Mouse (Mus musculus): Measurements from ENCODE around the gene Amfr. TPM values are rescaled to one million over a fixed set of nuclear protein-coding genes. Genes with fewer than 3 reads are reported as not detected.

The Amfr gene
- polyA plus RNA-seq, 1 experiment, result 71.0 TPM

DNA sequence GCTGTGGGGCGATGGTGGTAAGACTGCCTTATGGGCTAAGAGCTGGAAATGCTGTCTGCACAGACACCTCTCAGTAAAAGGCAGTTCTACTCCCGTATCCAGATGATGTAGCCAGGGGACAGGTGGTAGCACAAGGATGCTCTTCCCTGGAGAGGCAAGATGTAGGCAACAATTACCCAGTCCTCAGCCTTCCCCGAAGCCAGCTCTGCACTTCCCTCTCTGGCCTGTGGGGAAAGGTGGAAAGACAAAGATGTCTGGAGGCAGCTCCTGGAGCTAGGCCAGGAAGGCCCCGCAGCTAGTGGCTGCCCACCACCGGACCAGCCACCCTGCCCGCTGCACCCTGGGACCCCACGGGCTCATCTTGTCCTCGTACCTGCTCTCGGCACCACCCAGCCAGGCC lies 60.1 kb downstream of the Amfr start:
- H3K79me3 ChIP-seq (ENCODE audit: low read depth), result no peaks in the 10 kb centered on the region
- no peaks in the 10 kb centered on the region for H3K79me2 ChIP-seq (ENCODE audit: control insufficient read depth, insufficient read depth)
- no peaks in the 10 kb centered on the region for H3K27me3 ChIP-seq (ENCODE audit: control insufficient read depth, insufficient read depth, insufficient read length)
- TF ChIP-seq FOSL1 (IDR thresholded peaks at IDR 0.05; ENCODE audit: insufficient read depth, low read length, poor library complexity, severe bottlenecking) (no peak), CTCF (IDR thresholded peaks at IDR 0.05; ENCODE audit: control insufficient read depth, insufficient read depth, insufficient read length) (no peak), MYOD1 (IDR thresholded peaks at IDR 0.05; ENCODE audit: control insufficient read depth, insufficient read length, low read depth) (no peak), USF1 (IDR thresholded peaks at IDR 0.05; ENCODE audit: low read depth) (no peak), MAX (IDR thresholded peaks at IDR 0.05) (no peak), CEBPB (IDR thresholded peaks at IDR 0.05; ENCODE audit: low read depth) (no peak), MYOG (IDR thresholded peaks at IDR 0.05; ENCODE audit: control insufficient read depth, extremely low read depth, insufficient read length) (no peak)
- H3K4me3 ChIP-seq (ENCODE audit: insufficient read depth, poor library complexity, severe bottlenecking), result no peak overlapping the region
- H3K36me3 ChIP-seq (ENCODE audit: control insufficient read depth, insufficient read depth), result peaks cover 8% of the 10 kb centered on the region
- H3ac ChIP-seq (ENCODE audit: control insufficient read depth, insufficient read length, low read depth), result no peak overlapping the region

DNA sequence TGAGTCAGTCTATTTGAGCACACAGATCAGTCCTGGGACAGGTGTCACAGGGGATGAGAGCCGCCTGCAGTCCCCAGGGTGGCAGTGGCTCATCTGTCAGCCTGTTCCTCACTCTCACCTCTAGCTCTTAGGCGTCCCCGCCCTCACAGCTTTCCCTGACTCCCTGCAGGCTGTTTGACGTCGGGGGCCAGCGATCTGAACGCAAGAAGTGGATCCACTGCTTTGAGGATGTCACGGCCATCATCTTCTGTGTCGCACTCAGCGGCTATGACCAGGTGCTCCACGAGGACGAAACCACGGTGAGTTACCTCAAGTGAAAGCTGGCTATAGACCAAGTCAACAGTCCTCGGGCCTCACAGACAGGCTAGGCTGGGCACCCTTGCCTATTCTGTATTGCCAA lies 62.5 kb downstream of the Amfr start:
- no peak overlapping the region for H3K4me3 ChIP-seq (ENCODE audit: insufficient read depth, poor library complexity, severe bottlenecking)
- H3K79me3 ChIP-seq (ENCODE audit: low read depth), result no peaks in the 10 kb centered on the region
- no peaks in the 10 kb centered on the region for H3K27me3 ChIP-seq (ENCODE audit: control insufficient read depth, insufficient read depth, insufficient read length)
- H3ac ChIP-seq (ENCODE audit: control insufficient read depth, insufficient read length, low read depth), result no peak overlapping the region
- peaks cover 11% of the 10 kb centered on the region for H3K36me3 ChIP-seq (ENCODE audit: control insufficient read depth, insufficient read depth)
- TF ChIP-seq MYOD1 (IDR thresholded peaks at IDR 0.05; ENCODE audit: control insufficient read depth, insufficient read length, low read depth), result no peak
- no peak for TF ChIP-seq CEBPB (IDR thresholded peaks at IDR 0.05; ENCODE audit: low read depth)
- no peak for TF ChIP-seq MYOG (IDR thresholded peaks at IDR 0.05; ENCODE audit: control insufficient read depth, extremely low read depth, insufficient read length)
- TF ChIP-seq CTCF (IDR thresholded peaks at IDR 0.05; ENCODE audit: control insufficient read depth, insufficient read depth, insufficient read length), result no peak
- no peak for TF ChIP-seq MAX (IDR thresholded peaks at IDR 0.05)
- no peak for TF ChIP-seq FOSL1 (IDR thresholded peaks at IDR 0.05; ENCODE audit: insufficient read depth, low read length, poor library complexity, severe bottlenecking)
- no peak for TF ChIP-seq USF1 (IDR thresholded peaks at IDR 0.05; ENCODE audit: low read depth)
- no peaks in the 10 kb centered on the region for H3K79me2 ChIP-seq (ENCODE audit: control insufficient read depth, insufficient read depth)

- no peak for TF ChIP-seq CEBPB (IDR thresholded peaks at IDR 0.05; ENCODE audit: low read depth)
- no peak for TF ChIP-seq USF1 (IDR thresholded peaks at IDR 0.05; ENCODE audit: low read depth)
- TF ChIP-seq MYOG (IDR thresholded peaks at IDR 0.05; ENCODE audit: control insufficient read depth, extremely low read depth, insufficient read length), result no peak
- TF ChIP-seq MYOD1 (IDR thresholded peaks at IDR 0.05; ENCODE audit: control insufficient read depth, insufficient read length, low read depth), result no peak
- TF ChIP-seq MAX (IDR thresholded peaks at IDR 0.05), result no peak
- no peak for TF ChIP-seq FOSL1 (IDR thresholded peaks at IDR 0.05; ENCODE audit: insufficient read depth, low read length, poor library complexity, severe bottlenecking)
- no peak for TF ChIP-seq CTCF (IDR thresholded peaks at IDR 0.05; ENCODE audit: control insufficient read depth, insufficient read depth, insufficient read length)
- Histone ChIP-seq H3K27me3 (ENCODE audit: control insufficient read depth, insufficient read depth, insufficient read length) (no peaks in the 10 kb centered on the region), H3K79me2 (ENCODE audit: control insufficient read depth, insufficient read depth) (no peaks in the 10 kb centered on the region), H3K4me3 (ENCODE audit: insufficient read depth, poor library complexity, severe bottlenecking) (no peak overlapping the region), H3ac (ENCODE audit: control insufficient read depth, insufficient read length, low read depth) (no peak overlapping the region), H3K79me3 (ENCODE audit: low read depth) (no peaks in the 10 kb centered on the region), H3K36me3 (ENCODE audit: control insufficient read depth, insufficient read depth) (peaks cover 9% of the 10 kb centered on the region)
Observed at GRCm38 (mm10) chr8:93946397-93946796, 66.2 kb downstream of the Amfr start.

- H3ac ChIP-seq (ENCODE audit: control insufficient read depth, insufficient read length, low read depth), result no peak overlapping the region
- H3K79me3 ChIP-seq (ENCODE audit: low read depth), result no peaks in the 10 kb centered on the region
- no peaks in the 10 kb centered on the region for H3K27me3 ChIP-seq (ENCODE audit: control insufficient read depth, insufficient read depth, insufficient read length)
- H3K4me3 ChIP-seq (ENCODE audit: insufficient read depth, poor library complexity, severe bottlenecking), result no peak overlapping the region
- H3K36me3 ChIP-seq (ENCODE audit: control insufficient read depth, insufficient read depth), result peaks cover 9% of the 10 kb centered on the region
- no peaks in the 10 kb centered on the region for H3K79me2 ChIP-seq (ENCODE audit: control insufficient read depth, insufficient read depth)
- TF ChIP-seq MAX (IDR thresholded peaks at IDR 0.05) (no peak), FOSL1 (IDR thresholded peaks at IDR 0.05; ENCODE audit: insufficient read depth, low read length, poor library complexity, severe bottlenecking) (no peak), CTCF (IDR thresholded peaks at IDR 0.05; ENCODE audit: control insufficient read depth, insufficient read depth, insufficient read length) (no peak), MYOD1 (IDR thresholded peaks at IDR 0.05; ENCODE audit: control insufficient read depth, insufficient read length, low read depth) (no peak)
Observed at GRCm38 (mm10) chr8:93945781-93946180, 66.9 kb downstream of the Amfr start.

DNA sequence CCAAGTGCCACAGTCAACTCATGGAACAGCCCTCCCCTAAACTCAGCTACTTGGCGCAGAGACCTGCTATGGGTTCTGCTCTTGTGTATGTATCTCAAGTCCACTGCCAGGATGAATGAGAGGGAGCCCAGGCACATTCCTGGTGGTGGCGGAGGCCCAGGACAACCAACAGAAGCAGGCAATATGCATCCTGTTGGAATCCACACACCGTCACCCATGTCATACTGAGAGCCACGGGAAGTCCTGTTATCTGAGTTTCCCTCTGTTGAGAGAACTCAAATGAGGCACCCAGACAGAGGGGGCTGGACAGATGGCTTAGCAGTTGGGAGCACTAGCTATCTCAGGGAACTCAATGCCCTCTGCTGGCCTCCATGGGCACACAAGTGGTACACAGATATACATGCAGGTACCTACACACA lies 71.0 kb downstream of the Amfr start:
- H3K4me3 ChIP-seq (ENCODE audit: insufficient read depth, poor library complexity, severe bottlenecking), result no peak overlapping the region
- H3K27me3 ChIP-seq (ENCODE audit: control insufficient read depth, insufficient read depth, insufficient read length), result no peaks in the 10 kb centered on the region
- H3K79me2 ChIP-seq (ENCODE audit: control insufficient read depth, insufficient read depth), result no peaks in the 10 kb centered on the region
- H3K36me3 ChIP-seq (ENCODE audit: control insufficient read depth, insufficient read depth), result peaks cover 3% of the 10 kb centered on the region
- TF ChIP-seq CEBPB (IDR thresholded peaks at IDR 0.05; ENCODE audit: low read depth), result no peak
- no peak for TF ChIP-seq MAX (IDR thresholded peaks at IDR 0.05)
- no peak for TF ChIP-seq FOSL1 (IDR thresholded peaks at IDR 0.05; ENCODE audit: insufficient read depth, low read length, poor library complexity, severe bottlenecking)
- no peak overlapping the region for H3ac ChIP-seq (ENCODE audit: control insufficient read depth, insufficient read length, low read depth)
- H3K79me3 ChIP-seq (ENCODE audit: low read depth), result no peaks in the 10 kb centered on the region

GRCm38 (mm10) chr8:93940542-93941423 lies 71.9 kb downstream of the Amfr start:
- Histone ChIP-seq H3K4me3 (ENCODE audit: insufficient read depth, poor library complexity, severe bottlenecking) (no peak overlapping the region), H3K36me3 (ENCODE audit: control insufficient read depth, insufficient read depth) (no peaks in the 10 kb centered on the region), H3K79me2 (ENCODE audit: control insufficient read depth, insufficient read depth) (no peaks in the 10 kb centered on the region), H3K27me3 (ENCODE audit: control insufficient read depth, insufficient read depth, insufficient read length) (no peaks in the 10 kb centered on the region), H3K79me3 (ENCODE audit: low read depth) (no peaks in the 10 kb centered on the region), H3ac (ENCODE audit: control insufficient read depth, insufficient read length, low read depth) (no peak overlapping the region)
- no peak for TF ChIP-seq USF1 (IDR thresholded peaks at IDR 0.05; ENCODE audit: low read depth)
- no peak for TF ChIP-seq MYOG (IDR thresholded peaks at IDR 0.05; ENCODE audit: control insufficient read depth, extremely low read depth, insufficient read length)
- TF ChIP-seq CEBPB (IDR thresholded peaks at IDR 0.05; ENCODE audit: low read depth), result no peak
- no peak for TF ChIP-seq MAX (IDR thresholded peaks at IDR 0.05)
- no peak for TF ChIP-seq MYOD1 (IDR thresholded peaks at IDR 0.05; ENCODE audit: control insufficient read depth, insufficient read length, low read depth)
